Mouse (Mus musculus): ENCODE data around the gene Gnb1l. TPM values are rescaled to one million over a fixed set of nuclear protein-coding genes. Genes with fewer than 3 reads are reported as not detected.

Gnb1l gene
- polyA plus RNA-seq, 1 experiment from 2014 or later: 19.3 TPM

Other genes with a start within 250 kb of the Gnb1l start
- 362 and 365 TPM in 2 replicates for gene Ranbp1, start 250.0 kb upstream of the Gnb1l start, polyA plus RNA-seq (2015; fragmentation: Nextera tagmentation; extraction: Ambion mirVana)
- gene Gm49776, start 240.4 kb upstream of the Gnb1l start, polyA plus RNA-seq (2015; fragmentation: Nextera tagmentation; extraction: Ambion mirVana): 1.3 TPM in 1 of 2 replicates, not detected in the other
- gene Dgcr8, start 209.5 kb upstream of the Gnb1l start, polyA plus RNA-seq (2015; fragmentation: Nextera tagmentation; extraction: Ambion mirVana): 25.7 and 28.3 TPM in 2 replicates
- gene Tango2, start 150.6 kb upstream of the Gnb1l start, polyA plus RNA-seq (2015; fragmentation: Nextera tagmentation; extraction: Ambion mirVana): 101 and 112 TPM in 2 replicates
- 68.3 and 80.3 TPM in 2 replicates for gene Arvcf, start 150.5 kb upstream of the Gnb1l start, polyA plus RNA-seq (2015; fragmentation: Nextera tagmentation; extraction: Ambion mirVana)
- 37.5 and 40.6 TPM in 2 replicates for gene Txnrd2, start 72.3 kb upstream of the Gnb1l start, polyA plus RNA-seq (2015; fragmentation: Nextera tagmentation; extraction: Ambion mirVana)
- 119 and 123 TPM in 2 replicates for gene Comt, start 71.9 kb upstream of the Gnb1l start, polyA plus RNA-seq (2015; fragmentation: Nextera tagmentation; extraction: Ambion mirVana)
- gene Rtl10, start 188 bp downstream of the Gnb1l start, polyA plus RNA-seq (2015; fragmentation: Nextera tagmentation; extraction: Ambion mirVana): 3.2 and 3.6 TPM in 2 replicates
- 0.89 and 0.90 TPM in 2 replicates for gene Tbx1, start 92.0 kb downstream of the Gnb1l start, polyA plus RNA-seq (2015; fragmentation: Nextera tagmentation; extraction: Ambion mirVana)
- gene Gp1bb, start 123.7 kb downstream of the Gnb1l start, polyA plus RNA-seq (2015; fragmentation: Nextera tagmentation; extraction: Ambion mirVana): 9.6 and 9.7 TPM in 2 replicates
- 18.7 and 22.6 TPM in 2 replicates for gene Gm49601, start 127.7 kb downstream of the Gnb1l start, polyA plus RNA-seq (2015; fragmentation: Nextera tagmentation; extraction: Ambion mirVana)
- 230 and 249 TPM in 2 replicates for gene Sept5, start 131.2 kb downstream of the Gnb1l start, polyA plus RNA-seq (2015; fragmentation: Nextera tagmentation; extraction: Ambion mirVana)

Measured in hindbrain, embryonic 16.5 days (tissue).